Mouse (Mus musculus) layer of hippocampus, adult 11-12 months (tissue): Measurements from ENCODE around the gene Rin1.

Source experiments
- DNase-seq: peaks from one replicate; pipeline ENCODE4 v3.0.0; 2022; ENCODE audit warnings: low spot score

The Rin1 gene

DNA sequence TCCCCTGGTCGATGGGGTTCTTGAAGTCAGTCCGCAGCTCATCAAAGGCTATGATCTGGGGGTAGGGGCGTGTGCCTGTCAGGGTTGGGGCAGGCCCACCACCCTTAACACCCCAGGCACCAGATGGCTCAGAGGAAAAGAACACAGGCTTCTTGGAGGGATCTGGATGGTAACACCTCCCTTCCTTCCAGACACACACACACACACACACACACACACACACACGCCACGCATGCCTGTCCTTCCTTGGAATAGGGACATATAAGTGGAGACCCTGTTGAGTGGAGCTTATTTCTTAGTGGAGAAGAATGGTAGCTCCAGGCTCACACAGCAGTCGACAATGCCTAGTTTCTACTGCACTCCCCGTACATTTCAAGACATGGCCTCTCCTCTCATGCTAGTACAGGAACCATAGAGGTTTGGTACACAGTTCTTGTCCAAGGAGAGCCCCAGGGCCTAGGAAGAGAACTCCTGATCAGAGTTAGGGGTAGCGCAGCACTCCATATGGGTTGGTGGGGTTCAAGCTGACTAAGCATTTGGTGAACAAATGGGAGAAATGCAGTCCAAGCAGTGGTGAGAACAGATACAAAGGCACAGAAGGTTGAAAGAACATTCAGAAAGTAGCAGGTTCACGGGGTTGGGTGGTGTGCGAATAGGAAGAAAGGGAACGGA is 44.6 kb downstream of the Rin1 start:
- DNase-seq: no peak

GRCm38 (mm10) chr19:5095887-5096474 is 45.7 kb downstream of the Rin1 start:
- peak; percentile 74 for DNase-seq

DNA sequence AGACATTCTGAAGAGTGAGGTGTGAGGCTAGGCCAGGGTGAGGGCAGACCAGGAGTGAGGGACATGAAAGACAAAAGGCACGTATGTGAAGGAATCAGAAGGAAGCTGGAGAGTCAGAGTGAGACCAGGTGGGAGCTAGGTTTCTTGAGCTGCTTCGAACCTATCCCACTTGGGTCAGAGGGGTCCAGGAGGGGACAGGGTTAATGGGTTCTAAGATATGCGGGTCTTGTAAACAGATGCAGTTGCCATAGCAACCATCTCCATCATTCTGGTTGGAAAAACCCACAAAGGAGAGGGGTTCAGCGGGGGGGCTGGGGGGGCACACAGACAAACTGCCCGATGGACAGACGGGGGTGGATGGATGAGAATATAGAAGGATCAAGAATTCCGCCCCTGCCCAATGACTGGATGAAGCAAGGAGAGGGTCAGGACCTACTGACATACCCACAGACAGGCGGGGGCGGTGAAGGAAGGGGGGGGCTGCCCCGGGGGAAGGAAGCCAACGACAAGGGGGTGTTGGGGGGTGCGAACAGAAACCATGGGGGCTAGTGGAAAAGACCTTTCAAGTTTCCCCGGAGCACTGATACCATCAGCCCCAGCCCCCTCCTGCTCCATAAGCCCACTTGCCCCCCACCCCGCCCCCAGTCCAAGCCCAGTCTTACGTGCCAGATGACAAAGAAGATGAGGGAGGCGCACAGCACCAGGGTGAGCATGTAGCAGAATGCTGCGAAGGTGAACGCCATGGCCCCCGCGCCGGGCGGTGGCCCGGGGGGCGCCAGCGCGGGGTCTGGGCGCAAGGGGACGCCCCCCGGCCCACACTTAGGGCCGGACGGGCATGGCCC is 47.5 kb downstream of the Rin1 start:
- DNase-seq: no peak

DNA sequence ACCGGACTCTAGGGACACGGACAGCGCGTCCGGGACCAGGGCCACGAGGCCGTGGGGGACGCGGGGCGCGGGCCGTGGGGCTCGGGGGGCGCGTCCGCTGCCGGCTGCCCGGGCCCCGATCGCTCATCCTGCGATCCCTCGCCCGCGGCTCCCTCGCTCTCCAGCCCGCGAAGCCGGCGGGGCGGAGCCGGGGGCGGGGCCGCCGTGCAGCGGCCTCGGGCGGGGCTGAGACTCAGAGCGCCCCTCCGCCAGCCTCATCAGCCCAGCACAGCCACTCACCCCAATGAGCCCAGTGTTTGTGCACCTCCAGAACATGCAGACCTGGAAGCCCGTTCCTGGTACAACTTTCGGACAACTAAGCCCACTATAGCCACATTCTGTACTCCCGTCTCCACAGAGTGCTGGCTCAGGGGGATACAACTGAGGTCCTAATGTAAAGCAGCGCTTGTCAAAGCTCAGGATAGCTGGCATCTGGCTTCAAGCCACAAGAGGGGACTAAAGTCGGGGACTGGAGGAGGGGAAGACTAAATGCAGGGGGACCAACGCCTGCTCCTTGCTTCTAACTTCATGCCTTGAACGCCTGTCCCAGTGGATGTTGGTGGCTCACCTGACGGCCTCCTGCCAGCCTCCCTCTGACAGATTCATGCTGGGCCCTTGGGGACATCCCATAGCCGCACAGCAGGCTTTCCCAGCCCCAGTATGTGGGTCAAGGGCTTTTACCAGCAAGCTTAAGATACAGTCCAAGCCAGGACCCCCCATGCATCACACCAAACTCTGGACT is 48.3 kb downstream of the Rin1 start, which contains the start of gene Cnih2:
TSS of gene Cnih2 (minus strand) at position 159 of the 781 bp plus-strand sequence.
- DNase-seq: peak; percentile 73

- no peak for DNase-seq
These were observed 55.8 kb downstream of the Rin1 start for GRCm38 (mm10) chr19:5106074-5106473.
